Mouse (Mus musculus): ENCODE measurements at regions not wholly inside any gene's neighbourhood (a gene's known extent, or its start where the extent isn't known, plus 50 kb on each side); places are given as distances from the start of the nearest gene placed in this dataset.

- 27% methylated on average over 3 of the region's 3 CpGs for WGBS
- Histone ChIP-seq H3K36me3 (no peaks in the 10 kb centered on the region), H3K27ac (peak overlapping the region; percentile 1; the same call in 1 of the 2 replicates), H3K9ac (replicated peaks) (no peak overlapping the region), H3K9me3 (no peaks in the 10 kb centered on the region), H3K4me3 (replicated peaks) (no peak overlapping the region), H3K27me3 (no peaks in the 10 kb centered on the region), H3K4me1 (replicated peaks) (peaks cover 18% of the 10 kb centered on the region), H3K4me2 (replicated peaks) (no peak overlapping the region)
- ATAC-seq: 0 out of 2 replicates have a peak, but pooled peaks have one; percentile 17
Observed at GRCm38 (mm10) chr3:38360421-38360921, 124.2 kb downstream of the Ankrd50 start.

GRCm38 (mm10) chr3:38357905-38358491 lies 126.6 kb downstream of the Ankrd50 start:
- Histone ChIP-seq H3K36me3 (no peaks in the 10 kb centered on the region), H3K4me1 (replicated peaks) (peaks cover 18% of the 10 kb centered on the region), H3K27ac (no peak overlapping the region), H3K27me3 (no peaks in the 10 kb centered on the region), H3K9ac (replicated peaks) (no peak overlapping the region), H3K4me3 (replicated peaks) (no peak overlapping the region), H3K4me2 (replicated peaks) (no peak overlapping the region), H3K9me3 (no peaks in the 10 kb centered on the region)
- 0 out of 2 replicates have a peak, but pooled peaks have one; percentile 24 for ATAC-seq
- WGBS: 48% methylated on average over 14 of the region's 14 CpGs

GRCm38 (mm10) chr3:38344283-38344682 lies 140.4 kb downstream of the Ankrd50 start:
- H3K27me3 ChIP-seq: no peaks in the 10 kb centered on the region
- H3K4me3 ChIP-seq (replicated peaks): no peak overlapping the region
- H3K9me3 ChIP-seq: no peaks in the 10 kb centered on the region
- no peaks in the 10 kb centered on the region for H3K4me1 ChIP-seq (replicated peaks)
- no peaks in the 10 kb centered on the region for H3K36me3 ChIP-seq
- ATAC-seq: no peak
- 32% methylated on average over 2 of the region's 2 CpGs for WGBS
- H3K27ac ChIP-seq: no peak overlapping the region
- no peak overlapping the region for H3K9ac ChIP-seq (replicated peaks)
- H3K4me2 ChIP-seq (replicated peaks): no peak overlapping the region

- no peak overlapping the region for H3K4me2 ChIP-seq (replicated peaks)
Observed at GRCm38 (mm10) chr3:38341666-38342065, 143.0 kb downstream of the Ankrd50 start.

GRCm38 (mm10) chr3:38333321-38333910 lies 151.2 kb downstream of the Ankrd50 start:
- H3K4me2 ChIP-seq (replicated peaks): no peak overlapping the region
- no peaks in the 10 kb centered on the region for H3K4me1 ChIP-seq (replicated peaks)
- no peaks in the 10 kb centered on the region for H3K27me3 ChIP-seq
- no peak for ATAC-seq
- 82% methylated on average over 3 of the region's 3 CpGs for WGBS
- H3K4me3 ChIP-seq (replicated peaks): no peak overlapping the region
- no peak overlapping the region for H3K27ac ChIP-seq
- H3K9ac ChIP-seq (replicated peaks): no peak overlapping the region
- H3K9me3 ChIP-seq: no peaks in the 10 kb centered on the region
- H3K36me3 ChIP-seq: no peaks in the 10 kb centered on the region

More at GRCm38 (mm10) chr3:38341666-38342065, 143.0 kb downstream of the Ankrd50 start:
- Histone ChIP-seq H3K4me3 (replicated peaks) (no peak overlapping the region), H3K9ac (replicated peaks) (no peak overlapping the region), H3K27ac (no peak overlapping the region), H3K4me1 (replicated peaks) (no peaks in the 10 kb centered on the region), H3K36me3 (no peaks in the 10 kb centered on the region), H3K27me3 (no peaks in the 10 kb centered on the region), H3K9me3 (no peaks in the 10 kb centered on the region)
- no peak for ATAC-seq
- 91% methylated on average over 1 of the region's 1 CpGs for WGBS

GRCm38 (mm10) chr3:38331169-38331568 lies 153.5 kb downstream of the Ankrd50 start:
- no peaks in the 10 kb centered on the region for H3K36me3 ChIP-seq
- H3K9ac ChIP-seq (replicated peaks): no peak overlapping the region
- no peak overlapping the region for H3K27ac ChIP-seq
- ATAC-seq: no peak
- H3K9me3 ChIP-seq: no peaks in the 10 kb centered on the region
- no peaks in the 10 kb centered on the region for H3K27me3 ChIP-seq
- no peaks in the 10 kb centered on the region for H3K4me1 ChIP-seq (replicated peaks)
- no peak overlapping the region for H3K4me3 ChIP-seq (replicated peaks)
- no peak overlapping the region for H3K4me2 ChIP-seq (replicated peaks)

GRCm38 (mm10) chr3:38327286-38327685 lies 157.4 kb downstream of the Ankrd50 start:
- Histone ChIP-seq H3K27me3 (no peaks in the 10 kb centered on the region), H3K9ac (replicated peaks) (no peak overlapping the region), H3K4me3 (replicated peaks) (no peak overlapping the region), H3K9me3 (no peaks in the 10 kb centered on the region), H3K36me3 (no peaks in the 10 kb centered on the region), H3K27ac (no peak overlapping the region), H3K4me1 (replicated peaks) (peaks cover 7% of the 10 kb centered on the region), H3K4me2 (replicated peaks) (no peak overlapping the region)
- WGBS: 82% methylated on average over 2 of the region's 2 CpGs
- ATAC-seq: no peak

GRCm38 (mm10) chr3:38326211-38326610 lies 158.4 kb downstream of the Ankrd50 start:
- Histone ChIP-seq H3K4me3 (replicated peaks) (no peak overlapping the region), H3K9me3 (no peaks in the 10 kb centered on the region), H3K4me2 (replicated peaks) (no peak overlapping the region), H3K27ac (no peak overlapping the region), H3K36me3 (no peaks in the 10 kb centered on the region), H3K4me1 (replicated peaks) (peaks cover 7% of the 10 kb centered on the region), H3K27me3 (no peaks in the 10 kb centered on the region), H3K9ac (replicated peaks) (no peak overlapping the region)
- no peak for ATAC-seq

GRCm38 (mm10) chr3:38324663-38325062 lies 160.0 kb downstream of the Ankrd50 start:
- Histone ChIP-seq H3K4me3 (replicated peaks) (no peak overlapping the region), H3K27ac (0 out of 2 replicates have a peak overlapping the region, but pooled peaks have one; percentile 11), H3K36me3 (no peaks in the 10 kb centered on the region), H3K4me2 (replicated peaks) (no peak overlapping the region), H3K4me1 (replicated peaks) (peaks cover 7% of the 10 kb centered on the region), H3K9me3 (no peaks in the 10 kb centered on the region), H3K9ac (replicated peaks) (no peak overlapping the region), H3K27me3 (no peaks in the 10 kb centered on the region)
- no peak for ATAC-seq
- WGBS: 51% methylated on average over 2 of the region's 2 CpGs

- Histone ChIP-seq H3K36me3 (no peaks in the 10 kb centered on the region), H3K27me3 (no peaks in the 10 kb centered on the region), H3K4me3 (replicated peaks) (no peak overlapping the region), H3K4me2 (replicated peaks) (no peak overlapping the region), H3K27ac (no peak overlapping the region), H3K9me3 (no peaks in the 10 kb centered on the region), H3K4me1 (replicated peaks) (peaks cover 7% of the 10 kb centered on the region), H3K9ac (replicated peaks) (no peak overlapping the region)
- ATAC-seq: no peak
- WGBS: 39% methylated on average over 8 of the region's 8 CpGs
Observed at GRCm38 (mm10) chr3:38322426-38322825, 162.2 kb downstream of the Ankrd50 start.

- WGBS: 67% methylated on average over 3 of the region's 3 CpGs
- Histone ChIP-seq H3K27ac (no peak overlapping the region), H3K36me3 (no peaks in the 10 kb centered on the region), H3K4me2 (replicated peaks) (no peak overlapping the region), H3K4me1 (replicated peaks) (peaks cover 7% of the 10 kb centered on the region), H3K4me3 (replicated peaks) (no peak overlapping the region), H3K9me3 (no peaks in the 10 kb centered on the region), H3K27me3 (no peaks in the 10 kb centered on the region), H3K9ac (replicated peaks) (no peak overlapping the region)
- no peak for ATAC-seq
Observed at GRCm38 (mm10) chr3:38321620-38322019, 163.0 kb downstream of the Ankrd50 start.

GRCm38 (mm10) chr3:38320998-38321397 lies 163.6 kb downstream of the Ankrd50 start:
- Histone ChIP-seq H3K4me2 (replicated peaks) (no peak overlapping the region), H3K4me3 (replicated peaks) (no peak overlapping the region), H3K27me3 (no peaks in the 10 kb centered on the region), H3K36me3 (no peaks in the 10 kb centered on the region), H3K9ac (replicated peaks) (no peak overlapping the region), H3K4me1 (replicated peaks) (peaks cover 7% of the 10 kb centered on the region), H3K9me3 (no peaks in the 10 kb centered on the region), H3K27ac (no peak overlapping the region)
- 82% methylated on average over 6 of the region's 6 CpGs for WGBS
- ATAC-seq: 0 out of 2 replicates have a peak, but pooled peaks have one; percentile 30

Measured in midbrain, embryonic 13.5 days (tissue).